Mouse (Mus musculus) hindbrain, embryonic 16.5 days (tissue): ENCODE data around the gene Frmd8. TPM values are rescaled to one million over a fixed set of nuclear protein-coding genes. Genes with fewer than 3 reads are reported as not detected.

ENCODE experiments used
- ATAC-seq: fragments of 200-750 bp; cut with Nextera tagmentation; 2 replicates; pipeline ENCODE4 v1.8.0; 2017; ENCODE audit warnings: moderate TSS enrichment, moderate library complexity
- H3K27ac ChIP-seq: fragments of 300-500 bp; sonication (generic); 2 replicates; pipeline ENCODE4 v1.5.1; 2014; ENCODE audit warnings: low read depth, mild to moderate bottlenecking, control low read depth, low read length, moderate library complexity
- H3K27me3 ChIP-seq: fragments of 300-500 bp; sonication (generic); replicated peaks from 2 replicates; pipeline ENCODE4 v1.6.1; 2014; ENCODE audit warnings: low read length; ENCODE audit not compliant: control insufficient read depth, insufficient read depth
- H3K36me3 ChIP-seq: fragments of 300-500 bp; sonication (generic); 2 replicates; pipeline ENCODE4 v1.6.1; 2014; ENCODE audit warnings: mild to moderate bottlenecking, low read length, moderate library complexity, mixed read lengths; ENCODE audit not compliant: control insufficient read depth, insufficient read depth
- H3K4me1 ChIP-seq: fragments of 300-500 bp; sonication (generic); 2 replicates; pipeline ENCODE4 v1.6.1; 2014; ENCODE audit warnings: low read depth, low read length; ENCODE audit not compliant: control insufficient read depth, insufficient read depth
- H3K4me2 ChIP-seq: fragments of 300-500 bp; sonication (generic); 2 replicates; pipeline ENCODE4 v1.6.1; 2014; ENCODE audit warnings: mild to moderate bottlenecking, low read length, control low read depth, moderate library complexity
- H3K4me3 ChIP-seq: fragments of 300-500 bp; sonication (generic); 2 replicates; pipeline ENCODE4 v1.5.1; 2014; ENCODE audit warnings: mild to moderate bottlenecking, low read length, control low read depth, moderate library complexity
- H3K9ac ChIP-seq: fragments of 300-500 bp; sonication (generic); 2 replicates; pipeline ENCODE4 v1.6.1; 2014; ENCODE audit warnings: low read depth, mild to moderate bottlenecking, control low read depth, low read length, moderate library complexity
- H3K9me3 ChIP-seq: fragments of 300-500 bp; sonication (generic); 2 replicates; pipeline ENCODE4 v1.6.1; 2014; ENCODE audit warnings: mild to moderate bottlenecking, low read length, moderate library complexity; ENCODE audit not compliant: control insufficient read depth
- WGBS: fragments of 180-500 bp; shearing (Covaris S2); extraction: QIAGEN DNeasy Blood & Tissue Kit; methylation state at CpG from one replicate; pipeline ENCODE4 v1.1.7; 2014; 5-methylcytosine and 5-hydroxymethylcytosine counted together
- polyA plus RNA-seq: library from polyadenylated mRNA; unstranded; fragments of >200 nt; fragmentation: Nextera tagmentation; extraction: Ambion mirVana; gene quantifications from 2 replicates; pipeline ENCODE4 v1.2.1, GENCODE M21; 2015

Gene Frmd8
- polyA plus RNA-seq, 1 experiment from 2014 or later, result 18.1 TPM

GRCm38 (mm10) chr19:5838136-5838891 lies 36.8 kb downstream of the Frmd8 start:
- H3K27me3 ChIP-seq, result no peaks in the 10 kb centered on the region
- no peak overlapping the region for H3K27ac ChIP-seq
- no peak for ATAC-seq

GRCm38 (mm10) chr19:5837606-5838005 lies 37.5 kb downstream of the Frmd8 start:
- WGBS, result 88% methylated on average over 8 of the region's 8 CpGs
- no peaks in the 10 kb centered on the region for H3K36me3 ChIP-seq
- ATAC-seq, result no peak
- H3K4me2 ChIP-seq, result no peak overlapping the region
- no peaks in the 10 kb centered on the region for H3K27me3 ChIP-seq
- no peak overlapping the region for H3K27ac ChIP-seq
- no peak overlapping the region for H3K9ac ChIP-seq
- H3K9me3 ChIP-seq, result no peaks in the 10 kb centered on the region
- H3K4me1 ChIP-seq, result peaks cover 4% of the 10 kb centered on the region
- H3K4me3 ChIP-seq, result no peak overlapping the region

More at GRCm38 (mm10) chr19:5838136-5838891, 36.8 kb downstream of the Frmd8 start:
- H3K9ac ChIP-seq, result no peak overlapping the region
- H3K4me3 ChIP-seq, result no peak overlapping the region
- 78% methylated on average over 12 of the region's 12 CpGs for WGBS
- H3K4me2 ChIP-seq, result no peak overlapping the region
- no peaks in the 10 kb centered on the region for H3K9me3 ChIP-seq
- no peaks in the 10 kb centered on the region for H3K36me3 ChIP-seq
- peaks cover 5% of the 10 kb centered on the region for H3K4me1 ChIP-seq

GRCm38 (mm10) chr19:5836941-5837572 lies 38.0 kb downstream of the Frmd8 start:
- ATAC-seq, result no peak

GRCm38 (mm10) chr19:5835922-5836430 lies 39.1 kb downstream of the Frmd8 start:
- no peak overlapping the region for H3K4me2 ChIP-seq
- no peaks in the 10 kb centered on the region for H3K9me3 ChIP-seq
- H3K9ac ChIP-seq, result no peak overlapping the region
- 83% methylated on average over 8 of the region's 8 CpGs for WGBS
- no peak for ATAC-seq
- no peaks in the 10 kb centered on the region for H3K36me3 ChIP-seq
- no peaks in the 10 kb centered on the region for H3K27me3 ChIP-seq
- H3K4me1 ChIP-seq, result no peaks in the 10 kb centered on the region
- H3K27ac ChIP-seq, result no peak overlapping the region
- no peak overlapping the region for H3K4me3 ChIP-seq

More at GRCm38 (mm10) chr19:5836941-5837572, 38.0 kb downstream of the Frmd8 start:
- Histone ChIP-seq H3K9ac (no peak overlapping the region), H3K36me3 (no peaks in the 10 kb centered on the region), H3K9me3 (no peaks in the 10 kb centered on the region), H3K27ac (no peak overlapping the region), H3K27me3 (no peaks in the 10 kb centered on the region), H3K4me1 (peaks cover 2% of the 10 kb centered on the region; the same call in 1 of the 2 replicates), H3K4me2 (no peak overlapping the region), H3K4me3 (no peak overlapping the region)
- 74% methylated on average over 10 of the region's 10 CpGs for WGBS

GRCm38 (mm10) chr19:5835054-5835921 lies 39.8 kb downstream of the Frmd8 start:
- 91% methylated on average over 10 of the region's 10 CpGs for WGBS
- Histone ChIP-seq H3K9me3 (no peaks in the 10 kb centered on the region), H3K4me2 (no peak overlapping the region), H3K4me1 (no peaks in the 10 kb centered on the region), H3K4me3 (no peak overlapping the region), H3K27ac (no peak overlapping the region), H3K36me3 (no peaks in the 10 kb centered on the region), H3K27me3 (no peaks in the 10 kb centered on the region), H3K9ac (no peak overlapping the region)
- ATAC-seq, result no peak

GRCm38 (mm10) chr19:5834260-5834925 lies 40.7 kb downstream of the Frmd8 start:
- H3K4me3 ChIP-seq, result no peak overlapping the region

GRCm38 (mm10) chr19:5833287-5834100 lies 41.6 kb downstream of the Frmd8 start:
- no peaks in the 10 kb centered on the region for H3K36me3 ChIP-seq
- H3K4me1 ChIP-seq, result no peaks in the 10 kb centered on the region
- H3K9me3 ChIP-seq, result no peaks in the 10 kb centered on the region
- WGBS, result 88% methylated on average over 10 of the region's 10 CpGs
- no peaks in the 10 kb centered on the region for H3K27me3 ChIP-seq
- no peak for ATAC-seq
- no peak overlapping the region for H3K27ac ChIP-seq
- H3K4me2 ChIP-seq, result no peak overlapping the region
- no peak overlapping the region for H3K9ac ChIP-seq
- H3K4me3 ChIP-seq, result no peak overlapping the region

More at GRCm38 (mm10) chr19:5834260-5834925, 40.7 kb downstream of the Frmd8 start:
- WGBS, result 89% methylated on average over 12 of the region's 12 CpGs
- Histone ChIP-seq H3K9me3 (no peaks in the 10 kb centered on the region), H3K4me2 (no peak overlapping the region), H3K27me3 (no peaks in the 10 kb centered on the region), H3K9ac (no peak overlapping the region), H3K36me3 (no peaks in the 10 kb centered on the region), H3K4me1 (no peaks in the 10 kb centered on the region), H3K27ac (no peak overlapping the region)
- no peak for ATAC-seq

- WGBS, result 74% methylated on average over 6 of the region's 6 CpGs
- H3K4me2 ChIP-seq, result no peak overlapping the region
- no peak overlapping the region for H3K4me3 ChIP-seq
- no peak overlapping the region for H3K27ac ChIP-seq
- no peaks in the 10 kb centered on the region for H3K9me3 ChIP-seq
- H3K36me3 ChIP-seq, result no peaks in the 10 kb centered on the region
- H3K4me1 ChIP-seq, result no peaks in the 10 kb centered on the region
- H3K9ac ChIP-seq, result no peak overlapping the region
- no peak for ATAC-seq
- H3K27me3 ChIP-seq, result no peaks in the 10 kb centered on the region
Measured at GRCm38 (mm10) chr19:5832326-5832725, 42.7 kb downstream of the Frmd8 start.
